Mouse (Mus musculus) liver, embryonic 14.5 days (tissue): ENCODE measurements around the gene Tmem212. TPM values are rescaled to one million over a fixed set of nuclear protein-coding genes. Genes with fewer than 3 reads are reported as not detected.

ENCODE experiments used
- ATAC-seq: fragments of 200-750 bp; cut with Nextera tagmentation; 2 replicates; pipeline ENCODE4 v1.8.0; 2017; ENCODE audit warnings: moderate number of reproducible peaks, mild to moderate bottlenecking, moderate library complexity; ENCODE audit not compliant: insufficient read depth
- DNase-seq, 3 experiments: peaks; one replicate each; pipeline ENCODE4 v3.0.0-alpha.2; 2012 to 2013; ENCODE audit warnings: low read depth in 3 of 3, low spot score in 3 of 3
- H3K27ac ChIP-seq: fragments of 300-500 bp; sonication (generic); 2 replicates; pipeline ENCODE4 v1.5.1; 2014; ENCODE audit warnings: moderate library complexity, mild to moderate bottlenecking, control low read depth, inconsistent platforms
- H3K27me3 ChIP-seq: fragments of 300-500 bp; sonication (generic); 2 replicates; pipeline ENCODE4 v1.6.1; 2014; ENCODE audit warnings: mild to moderate bottlenecking, low read length, moderate library complexity; ENCODE audit not compliant: control insufficient read depth, insufficient read depth
- H3K36me3 ChIP-seq: fragments of 300-500 bp; sonication (generic); replicated peaks from 2 replicates; pipeline ENCODE4 v1.6.1; 2014; ENCODE audit warnings: low read depth; ENCODE audit not compliant: control insufficient read depth, insufficient read depth
- H3K4me1 ChIP-seq, 2 experiments: fragments of 200-500 bp in 1 of 2; fragments of 300-500 bp in 1 of 2; sonication (generic) in 1 of 2; replicated peaks; 2 replicates each; pipeline ENCODE4 v1.6.1; 2012 to 2014; ENCODE audit warnings: antibody characterized with exemption in 1 of 2, inconsistent platforms in 1 of 2, low read length in 1 of 2; ENCODE audit not compliant: control insufficient read depth in 2 of 2, insufficient read depth in 2 of 2
- H3K4me2 ChIP-seq: fragments of 300-500 bp; sonication (generic); 2 replicates; pipeline ENCODE4 v1.6.1; 2014; ENCODE audit warnings: low read depth, mild to moderate bottlenecking, control low read depth, moderate library complexity
- H3K4me3 ChIP-seq, 2 experiments: fragments of 200-500 bp in 1 of 2; fragments of 300-500 bp in 1 of 2; sonication (generic) in 1 of 2; 2 replicates each; pipeline ENCODE4 v1.5.1; 2012 to 2014; ENCODE audit warnings: low read depth in 2 of 2, low read length in 2 of 2, mild to moderate bottlenecking in 2 of 2, control low read depth in 1 of 2, inconsistent platforms in 1 of 2, moderate library complexity in 1 of 2; ENCODE audit not compliant: insufficient read depth in 1 of 2
- H3K9ac ChIP-seq: fragments of 300-500 bp; sonication (generic); replicated peaks from 2 replicates; pipeline ENCODE4 v1.6.1; 2014; ENCODE audit warnings: mild to moderate bottlenecking, control low read depth, moderate library complexity
- H3K9me3 ChIP-seq: fragments of 300-500 bp; sonication (generic); 2 replicates; pipeline ENCODE4 v1.6.1; 2016; ENCODE audit warnings: low read length, mixed read lengths; ENCODE audit not compliant: control insufficient read depth
- CTCF ChIP-seq: IDR thresholded peaks from 2 replicates; pipeline ENCODE4 v1.5.1; 2016; ENCODE audit warnings: antibody characterized with exemption, low read depth, control low read depth
- EP300 ChIP-seq: IDR thresholded peaks from 2 replicates; pipeline ENCODE4 v1.6.1; 2016; ENCODE audit warnings: antibody characterized with exemption, low read depth
- WGBS: fragments of 180-500 bp; shearing (Covaris S2); extraction: QIAGEN DNeasy Blood & Tissue Kit; methylation state at CpG from one replicate; pipeline ENCODE4 v1.1.7; 2014; ENCODE audit not compliant: insufficient replicate concordance; 5-methylcytosine and 5-hydroxymethylcytosine counted together
- polyA plus RNA-seq, 2 experiments: library from polyadenylated mRNA; depleted of rRNA in 1 of 2; stranded (reverse) in 1 of 2; unstranded in 1 of 2; fragments of >200 nt; fragmentation: Nextera tagmentation in 1 of 2; extraction: Ambion mirVana in 1 of 2; gene quantifications; 2 replicates each; pipeline versions ENCODE4 v1.2.1 to v1.2.3; 2012 to 2014

Tmem212 gene
- polyA plus RNA-seq, 2 experiments: not detected

- no peak overlapping the region for H3K4me3 ChIP-seq
- WGBS: 52% methylated on average over 3 of the region's 3 CpGs
- no peak overlapping the region for H3K4me2 ChIP-seq
- DNase-seq (no peak), ATAC-seq (no peak)
- no peaks in the 10 kb centered on the region for H3K9me3 ChIP-seq
- H3K4me1 ChIP-seq: peaks cover 0 to 5% of the 10 kb centered on the region in 2 experiments; a peak in 2 of 4 replicates
- H3K36me3 ChIP-seq: no peaks in the 10 kb centered on the region
- H3K27me3 ChIP-seq: no peaks in the 10 kb centered on the region
- no peak overlapping the region for H3K9ac ChIP-seq
- H3K27ac ChIP-seq: no peak overlapping the region
- TF ChIP-seq EP300: no peak
- no peak for TF ChIP-seq CTCF
Observed at GRCm38 (mm10) chr3:27924037-27924436, 27.9 kb upstream of the Tmem212 start.

GRCm38 (mm10) chr3:27921268-27922020 is 25.3 kb upstream of the Tmem212 start:
- Histone ChIP-seq H3K27ac (no peak overlapping the region), H3K4me1 (peaks cover 0 to 9% of the 10 kb centered on the region in 2 experiments; a peak in 2 of 4 replicates), H3K9me3 (no peaks in the 10 kb centered on the region), H3K27me3 (no peaks in the 10 kb centered on the region), H3K4me2 (no peak overlapping the region), H3K36me3 (no peaks in the 10 kb centered on the region), H3K4me3 (no peak overlapping the region), H3K9ac (no peak overlapping the region)
- TF ChIP-seq EP300 (no peak), CTCF (no peak)
- no peak for ATAC-seq
- 62% methylated on average over 11 of the region's 11 CpGs for WGBS
- no peak for DNase-seq

GRCm38 (mm10) chr3:27918656-27919436 is 22.7 kb upstream of the Tmem212 start:
- Histone ChIP-seq H3K4me1 (peaks cover 0 to 6% of the 10 kb centered on the region in 2 experiments; a peak in 2 of 4 replicates), H3K9ac (no peak overlapping the region), H3K36me3 (no peaks in the 10 kb centered on the region), H3K4me3 (no peak overlapping the region), H3K4me2 (no peak overlapping the region), H3K9me3 (no peaks in the 10 kb centered on the region), H3K27ac (no peak overlapping the region), H3K27me3 (no peaks in the 10 kb centered on the region)
- DNase-seq (peak; percentile 24 to 42 (median 30)), ATAC-seq (peak; percentile 74)
- 70% methylated on average over 14 of the region's 14 CpGs for WGBS
- no peak for TF ChIP-seq CTCF
- TF ChIP-seq EP300: peak; percentile 33; the same call in 1 of the 2 replicates

GRCm38 (mm10) chr3:27909016-27909415 is 12.8 kb upstream of the Tmem212 start:
- DNase-seq: no peak
- Histone ChIP-seq H3K4me2 (no peak overlapping the region), H3K4me1 (peaks cover 0 to 16% of the 10 kb centered on the region in 2 experiments; a peak in 2 of 4 replicates), H3K4me3 (no peak overlapping the region), H3K9ac (no peak overlapping the region), H3K9me3 (no peaks in the 10 kb centered on the region), H3K36me3 (no peaks in the 10 kb centered on the region), H3K27me3 (no peaks in the 10 kb centered on the region), H3K27ac (no peak overlapping the region)
- 75% methylated on average over 3 of the region's 3 CpGs for WGBS
- ATAC-seq: no peak
- TF ChIP-seq EP300 (no peak), CTCF (no peak)

- Histone ChIP-seq H3K9me3 (no peaks in the 10 kb centered on the region), H3K4me3 (no peak overlapping the region), H3K27ac (no peak overlapping the region), H3K4me2 (no peak overlapping the region), H3K9ac (no peak overlapping the region), H3K36me3 (no peaks in the 10 kb centered on the region), H3K27me3 (no peaks in the 10 kb centered on the region), H3K4me1 (peaks cover 0 to 18% of the 10 kb centered on the region in 2 experiments; a peak in 2 of 4 replicates)
- 63% methylated on average over 2 of the region's 2 CpGs for WGBS
- DNase-seq (no peak), ATAC-seq (no peak)
- no peak for TF ChIP-seq CTCF
- TF ChIP-seq EP300: no peak
Observed at GRCm38 (mm10) chr3:27908316-27908715, 12.1 kb upstream of the Tmem212 start.
